9 mouse cellular contexts compared by ENCODE assay signal in the genomic region with DNA sequence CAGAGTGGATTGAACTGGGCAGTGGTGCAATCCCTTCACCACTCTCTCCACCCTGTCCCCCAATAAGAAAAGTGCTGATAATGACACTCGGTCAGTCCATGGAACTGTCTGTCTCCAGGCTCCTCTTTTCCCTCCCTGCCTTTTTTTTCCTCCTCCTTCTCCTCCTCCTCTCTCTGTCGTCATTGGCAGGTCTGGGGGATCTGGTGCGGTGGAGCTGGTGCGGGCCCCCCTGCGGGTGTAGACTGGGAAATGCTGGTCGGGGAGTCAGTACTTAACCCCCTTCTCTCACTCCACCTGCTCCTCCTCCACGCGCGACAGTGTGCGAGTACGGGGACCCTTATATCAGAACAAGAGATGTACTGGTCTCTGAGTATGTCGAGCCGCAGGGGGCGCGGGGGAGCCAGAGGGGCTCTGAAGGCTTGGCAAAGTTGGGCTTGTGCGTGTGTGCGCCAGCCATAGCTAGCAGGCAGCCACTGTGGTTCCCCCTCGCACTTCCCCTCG. TPM values are rescaled to one million over a fixed set of nuclear protein-coding genes. Genes with fewer than 3 reads are reported as not detected.
A peak's percentile ranks its signal among the peaks of the same experiment; 100 is the strongest.
DNase-seq lines count a peak whose midpoint lies in the region; ATAC-seq and TF ChIP-seq lines count a peak whose summit lies in the region.
"Had no signal": no experiment of that assay in that cellular context is flagged by ENCODE, and none has a peak within 500 bp of the region (broad histone marks: within the 10 kb centered on the region; RNA-seq: fewer than 3 reads in every experiment).

A gene (plus strand): TSS at position 401 of the 501 bp plus-strand sequence.

- no peak for DNase-seq in heart, postnatal 25 days (ENCODE audit: low spot score)
- peak; percentile 54 for DNase-seq in forebrain, postnatal 0 days
- peak; percentile 32 to 40 for DNase-seq in left cerebral cortex, adult 2 months (ENCODE audit: extremely low spot score in 1 of 2, low spot score in 2 of 2)
- peak; percentile 30 for DNase-seq in midbrain, postnatal 0 days (ENCODE audit: low spot score)
- no peak for DNase-seq in urinary bladder, postnatal 14 days (ENCODE audit: low spot score)
- no peak for DNase-seq in ovary, adult 18-20 months (ENCODE audit: low spot score)

- peak; percentile 48 for TF ChIP-seq CTCF in forebrain, postnatal 0 days (IDR thresholded peaks at IDR 0.05; ENCODE audit: low read depth)
- no peak; the same call in 1 of the 2 replicates for TF ChIP-seq CTCF in left cerebral cortex, adult 2 months (IDR thresholded peaks at IDR 0.05)
- peak; percentile 46 for TF ChIP-seq CTCF in midbrain, postnatal 0 days (IDR thresholded peaks at IDR 0.05)

- no peaks in the 10 kb centered on the region for H3K9me3 ChIP-seq in heart, embryonic 11.5 days (replicated peaks; ENCODE audit: control insufficient read depth, low read length)
- no peaks in the 10 kb centered on the region for H3K9me3 ChIP-seq in forebrain, postnatal 0 days (ENCODE audit: low read length)
- H3K9me3 ChIP-seq in midbrain, postnatal 0 days (ENCODE audit: low read length): no peaks in the 10 kb centered on the region; the same call in 1 of the 2 replicates

- H3K27ac ChIP-seq in heart, embryonic 11.5 days (ENCODE audit: low read depth, low read length): no peak within 1 kb of the TSS
- no peak within 1 kb of the TSS for H3K27ac ChIP-seq in brown adipose tissue, adult 24 weeks (replicated peaks; ENCODE audit: low read depth, low read length)
- H3K27ac ChIP-seq in forebrain, postnatal 0 days (ENCODE audit: low read depth, low read length): peak within 1 kb of the TSS; percentile 57
- H3K27ac ChIP-seq in left cerebral cortex, adult 2 months: peak within 1 kb of the TSS; percentile 76
- H3K27ac ChIP-seq in midbrain, postnatal 0 days (ENCODE audit: low read depth, low read length): peak within 1 kb of the TSS; percentile 67

- peak within 1 kb of the TSS; percentile 75 for H3K4me2 ChIP-seq in heart, embryonic 11.5 days
- H3K4me2 ChIP-seq in forebrain, postnatal 0 days (ENCODE audit: low read depth): peak within 1 kb of the TSS; percentile 59
- peak within 1 kb of the TSS; percentile 62 for H3K4me2 ChIP-seq in midbrain, postnatal 0 days (ENCODE audit: low read depth, low read length, poor library complexity, severe bottlenecking)

- intact Hi-C loops in heart, postnatal 25 days (cut with DNase I): no loop called here
- intact Hi-C loops in left cerebral cortex, adult 2 months (cut with DNase I): loop anchor here (10.0 kb wide), 3 partner anchors 190 to 1830 kb away; no protein-coding TSS in a partner anchor

- 9% methylated on average over 13 of the region's 19 CpGs for WGBS in heart, embryonic 11.5 days (ENCODE audit: insufficient replicate concordance)
- 30% methylated on average over 19 of the region's 19 CpGs for WGBS in forebrain, postnatal 0 days
- WGBS in midbrain, postnatal 0 days: 22% methylated on average over 19 of the region's 19 CpGs

- ATAC-seq in heart, embryonic 11.5 days (replicated peaks; ENCODE audit: insufficient number of reproducible peaks, low FRiP score, low TSS enrichment): 0 out of 2 replicates have a peak, but pooled peaks have one; percentile 22
- ATAC-seq in forebrain, postnatal 0 days: peak; percentile 54
- peak; percentile 52 for ATAC-seq in midbrain, postnatal 0 days (ENCODE audit: low FRiP score)

- H3K4me3 ChIP-seq in heart, embryonic 11.5 days (ENCODE audit: low read depth, low read length): peak within 1 kb of the TSS; percentile 47
- peak within 1 kb of the TSS; percentile 36 for H3K4me3 ChIP-seq in brown adipose tissue, adult 24 weeks (ENCODE audit: insufficient read depth, low read depth, low read length)
- H3K4me3 ChIP-seq in forebrain, postnatal 0 days (ENCODE audit: low read depth, low read length): peak within 1 kb of the TSS; percentile 50
- peak within 1 kb of the TSS; percentile 55 for H3K4me3 ChIP-seq in left cerebral cortex, adult 2 months
- H3K4me3 ChIP-seq in midbrain, postnatal 0 days (ENCODE audit: low read depth, low read length): peak within 1 kb of the TSS; percentile 55

- peaks cover 29% of the 10 kb centered on the region for H3K27me3 ChIP-seq in heart, embryonic 11.5 days (ENCODE audit: control insufficient read depth, insufficient read depth, low read length)
- H3K27me3 ChIP-seq in forebrain, postnatal 0 days (ENCODE audit: insufficient read depth, low read length): no peaks in the 10 kb centered on the region
- no peaks in the 10 kb centered on the region for H3K27me3 ChIP-seq in midbrain, postnatal 0 days (ENCODE audit: insufficient read depth, low read length)

- H3K4me1 ChIP-seq in heart, embryonic 11.5 days (ENCODE audit: control insufficient read depth, insufficient read depth, low read length): no peaks in the 10 kb centered on the region
- H3K4me1 ChIP-seq in brown adipose tissue, adult 24 weeks (ENCODE audit: control insufficient read depth, insufficient read depth, insufficient read length, low read length): no peaks in the 10 kb centered on the region
- H3K4me1 ChIP-seq in forebrain, postnatal 0 days (ENCODE audit: insufficient read depth): no peaks in the 10 kb centered on the region
- H3K4me1 ChIP-seq in midbrain, postnatal 0 days (ENCODE audit: insufficient read depth, low read length): no peaks in the 10 kb centered on the region

- no peaks in the 10 kb centered on the region for H3K36me3 ChIP-seq in heart, embryonic 11.5 days (ENCODE audit: control insufficient read depth, insufficient read depth, low read length)
- no peaks in the 10 kb centered on the region for H3K36me3 ChIP-seq in forebrain, postnatal 0 days (ENCODE audit: insufficient read depth)
- no peaks in the 10 kb centered on the region for H3K36me3 ChIP-seq in midbrain, postnatal 0 days (ENCODE audit: insufficient read depth, low read length)

- no peak within 1 kb of the TSS for H3K9ac ChIP-seq in heart, embryonic 11.5 days (ENCODE audit: low read depth, low read length)
- H3K9ac ChIP-seq in forebrain, postnatal 0 days: peak within 1 kb of the TSS; percentile 53
- H3K9ac ChIP-seq in midbrain, postnatal 0 days (replicated peaks; ENCODE audit: low read length, poor library complexity, severe bottlenecking): peak within 1 kb of the TSS; percentile 60; the same call in 1 of the 2 replicates

RNA-seq across cellular contexts. Expression of the gene that starts here (rescaled TPM):
- polyA plus RNA-seq in heart, embryonic 11.5 days (2014; fragmentation: Nextera tagmentation; extraction: Ambion mirVana): not detected in 2 replicates
- not detected for total RNA-seq in heart, postnatal 25 days (2021)
- polyA plus RNA-seq in brown adipose tissue, adult 24 weeks (2012; ENCODE audit: insufficient read depth, insufficient read length, missing spikeins): not detected in 2 replicates
- 5.8 TPM in 1 of 2 replicates, not detected in the other for total RNA-seq in forebrain, postnatal 0 days (2014; rRNA removed)
- polyA plus RNA-seq in forebrain, postnatal 0 days (2015; fragmentation: Nextera tagmentation; extraction: Ambion mirVana): 0.14 TPM in 1 of 2 replicates, not detected in the other
- total RNA-seq in left cerebral cortex, adult 2 months (2021): under 1 TPM; 0.54 to 0.70 TPM
- not detected in 2 replicates for total RNA-seq in midbrain, postnatal 0 days (2014; rRNA removed)
- polyA plus RNA-seq in midbrain, postnatal 0 days (2015; fragmentation: Nextera tagmentation; extraction: Ambion mirVana): 0.45 and 0.69 TPM in 2 replicates
- polyA plus RNA-seq: gonadal fat pad, adult 2 months had no signal

Comparison
In these comparisons a context has a peak if more than half of its experiments do, and no peak if none do; other contexts are left out.
1. Peak in ATAC-seq, H3K4me3 ChIP-seq and H3K4me2 ChIP-seq in heart, embryonic 11.5 days; RNA of the gene not detected or under 1 TPM.
2. Peak in DNase-seq, H3K4me3 ChIP-seq and H3K27ac ChIP-seq in left cerebral cortex, adult 2 months; RNA of the gene not detected or under 1 TPM.
3. Peak in DNase-seq, ATAC-seq, H3K4me3 ChIP-seq, H3K27ac ChIP-seq, H3K9ac ChIP-seq and H3K4me2 ChIP-seq in midbrain, postnatal 0 days; RNA of the gene not detected or under 1 TPM.